Mouse (Mus musculus) forebrain, embryonic 12.5 days (tissue): ENCODE data around the gene Shkbp1. TPM values are rescaled to one million over a fixed set of nuclear protein-coding genes. Genes with fewer than 3 reads are reported as not detected.

Experiments
- ATAC-seq: fragments of 200-750 bp; cut with Nextera tagmentation; 2 replicates; pipeline ENCODE4 v1.8.0; 2017; ENCODE audit warnings: moderate TSS enrichment; ENCODE audit not compliant: low FRiP score
- H3K27ac ChIP-seq: fragments of 300-500 bp; sonication (generic); 2 replicates; pipeline ENCODE4 v1.5.1; 2016; ENCODE audit warnings: mild to moderate bottlenecking
- H3K27me3 ChIP-seq: fragments of 300-500 bp; sonication (generic); 2 replicates; pipeline ENCODE4 v1.6.1; 2016; ENCODE audit warnings: mild to moderate bottlenecking
- H3K36me3 ChIP-seq: fragments of 300-500 bp; sonication (generic); replicated peaks from 2 replicates; pipeline ENCODE4 v1.6.1; 2016; ENCODE audit warnings: mild to moderate bottlenecking
- H3K4me1 ChIP-seq: fragments of 300-500 bp; sonication (generic); 2 replicates; pipeline ENCODE4 v1.6.1; 2016
- H3K4me2 ChIP-seq: fragments of 300-500 bp; sonication (generic); 2 replicates; pipeline ENCODE4 v1.6.1; 2016; ENCODE audit warnings: mild to moderate bottlenecking, moderate library complexity
- H3K4me3 ChIP-seq: fragments of 300-500 bp; sonication (generic); replicated peaks from 2 replicates; pipeline ENCODE4 v1.5.1; 2016; ENCODE audit warnings: mild to moderate bottlenecking
- H3K9ac ChIP-seq: fragments of 300-500 bp; sonication (generic); 2 replicates; pipeline ENCODE4 v1.6.1; 2016; ENCODE audit warnings: mild to moderate bottlenecking
- H3K9me3 ChIP-seq: fragments of 300-500 bp; sonication (generic); 2 replicates; pipeline ENCODE4 v1.6.1; 2016
- WGBS: fragments of 180-500 bp; shearing (Covaris S2); methylation state at CpG from one replicate; pipeline ENCODE4 v1.1.7; 2016; 5-methylcytosine and 5-hydroxymethylcytosine counted together
- polyA plus RNA-seq: library from polyadenylated mRNA; unstranded; fragments of >200 nt; fragmentation: Nextera tagmentation; extraction: Ambion mirVana; gene quantifications from 2 replicates; pipeline ENCODE4 v1.2.1, GENCODE M21; 2016

Shkbp1 gene
- polyA plus RNA-seq, 1 experiment from 2014 or later = 77.1 TPM

DNA sequence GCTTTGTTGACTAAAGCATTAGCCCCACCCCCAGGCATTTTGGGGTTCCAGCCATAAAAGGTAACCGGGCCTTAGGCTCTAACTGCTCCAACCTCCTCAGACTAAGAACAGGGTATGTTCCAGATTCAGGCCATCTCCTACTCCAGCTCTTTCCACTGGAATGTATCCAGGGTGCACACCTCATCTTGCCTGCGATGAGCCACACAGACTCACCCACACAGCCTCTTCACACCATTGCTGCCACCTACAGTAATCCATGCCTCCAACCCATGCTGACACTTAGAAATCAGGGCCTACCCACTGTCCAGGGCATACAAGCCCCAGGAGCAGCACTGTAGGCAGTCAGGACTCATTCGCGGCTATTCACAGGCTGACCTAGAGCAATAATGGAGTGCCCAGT, 16.7 kb downstream of the Shkbp1 start:
- Histone ChIP-seq H3K4me1 (peaks cover 32% of the 10 kb centered on the region), H3K27me3 (peaks cover 40% of the 10 kb centered on the region), H3K4me2 (peak overlapping the region; percentile 43), H3K9me3 (no peaks in the 10 kb centered on the region), H3K36me3 (peaks cover 17% of the 10 kb centered on the region), H3K9ac (peak overlapping the region; percentile 12; the same call in 1 of the 2 replicates), H3K27ac (no peak overlapping the region), H3K4me3 (peak overlapping the region; percentile 21)
- WGBS = 60% methylated on average over 4 of the region's 4 CpGs
- no peak for ATAC-seq

DNA sequence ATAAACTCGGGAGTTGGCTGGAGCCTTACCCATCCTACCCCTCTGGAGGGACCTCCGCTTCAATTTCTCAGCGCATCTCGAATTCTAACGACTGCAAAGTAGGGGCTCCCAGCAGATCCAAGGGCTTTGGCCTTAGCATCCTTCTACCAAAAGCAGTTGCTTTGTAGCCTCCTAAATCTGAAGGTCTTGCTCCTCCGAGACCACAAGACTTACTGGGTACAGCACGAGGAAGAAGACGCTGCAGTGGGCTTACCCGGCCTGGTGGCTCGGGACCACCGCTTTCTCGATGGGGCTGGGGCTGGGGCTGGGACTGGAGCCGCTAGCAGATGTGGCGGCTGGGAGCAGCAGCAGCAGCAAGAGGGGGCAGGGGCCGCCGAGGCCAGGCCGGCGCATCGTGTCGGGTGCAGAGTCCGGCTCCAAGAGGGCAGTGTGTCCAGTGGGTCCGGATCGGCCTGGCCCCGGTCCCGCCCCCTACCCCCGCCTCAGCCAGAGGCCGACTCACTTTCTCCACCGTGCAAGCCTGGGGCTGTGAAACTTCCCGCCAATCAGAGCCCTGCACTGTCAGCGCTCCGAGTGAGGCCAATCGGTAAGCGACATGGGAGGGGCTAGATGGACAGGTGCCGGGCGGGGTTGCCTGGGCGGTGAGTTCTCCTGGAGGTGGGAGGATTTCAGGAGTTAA, 18.5 kb downstream of the Shkbp1 start, which contains the start of gene Ltbp4:
Ltbp4 (minus strand) TSS at position 518 of the 679 bp plus-strand sequence.
- ATAC-seq = peak; percentile 40
- under 1% methylated on average over 36 of the region's 36 CpGs for WGBS
- Histone ChIP-seq H3K36me3 (peaks cover 7% of the 10 kb centered on the region), H3K9me3 (no peaks in the 10 kb centered on the region), H3K4me3 (peak within 1 kb of the TSS; percentile 43), H3K27ac (0 out of 2 replicates have a peak within 1 kb of the TSS, but pooled peaks have one; percentile 31), H3K9ac (peak within 1 kb of the TSS; percentile 56), H3K4me1 (peaks cover 49% of the 10 kb centered on the region), H3K4me2 (peak within 1 kb of the TSS; percentile 65), H3K27me3 (peaks cover 58% of the 10 kb centered on the region)

DNA sequence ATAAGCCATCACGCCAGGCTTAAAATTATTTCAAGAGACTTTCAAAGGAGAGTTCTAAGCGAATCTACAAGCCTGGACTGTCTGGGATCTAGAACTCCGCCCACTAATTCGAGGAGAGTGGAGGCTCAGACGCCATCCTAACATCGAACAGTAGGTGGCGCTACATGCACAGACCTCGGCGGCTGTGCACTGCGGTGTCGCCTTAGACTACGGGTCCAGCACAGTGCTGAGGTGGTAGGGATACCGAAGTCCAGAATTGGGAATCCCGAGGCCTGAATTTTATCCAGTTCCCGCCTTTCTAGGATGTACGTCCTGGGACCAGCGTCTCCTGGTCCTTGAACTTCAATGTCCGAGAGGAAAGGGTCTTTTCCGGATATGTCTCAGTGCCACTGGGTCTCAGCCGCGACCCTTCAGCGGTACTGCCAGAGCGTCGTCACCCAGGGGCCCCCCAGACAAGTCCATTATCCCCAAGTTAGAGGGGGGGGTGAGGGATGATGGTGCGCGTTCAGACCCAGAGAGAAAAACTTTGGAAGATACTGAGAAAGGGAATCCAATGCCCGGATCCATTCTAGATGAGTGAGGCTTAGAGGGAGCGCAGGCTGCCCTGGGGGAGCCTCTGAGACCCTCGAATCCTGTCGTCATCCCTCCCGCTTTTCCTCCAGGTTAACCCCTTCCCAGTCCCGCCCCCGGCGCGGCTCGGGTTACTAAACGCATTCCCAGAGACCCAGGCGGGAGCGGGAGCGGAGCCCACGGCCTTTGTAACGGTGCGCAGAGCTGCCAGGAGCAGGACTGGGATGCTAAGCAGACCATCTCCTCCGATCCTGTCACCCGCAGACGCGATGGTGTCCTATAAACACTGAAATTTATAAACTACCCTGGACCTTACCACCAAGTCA, 19.6 kb downstream of the Shkbp1 start:
- Histone ChIP-seq H3K4me1 (peaks cover 53% of the 10 kb centered on the region), H3K9me3 (no peaks in the 10 kb centered on the region), H3K36me3 (no peaks in the 10 kb centered on the region), H3K27me3 (peaks cover 69% of the 10 kb centered on the region), H3K4me2 (peak overlapping the region; percentile 65), H3K4me3 (peak overlapping the region; percentile 43), H3K27ac (0 out of 2 replicates have a peak overlapping the region, but pooled peaks have one; percentile 31), H3K9ac (peak overlapping the region; percentile 52)
- under 1% methylated on average over 47 of the region's 47 CpGs for WGBS
- peak; percentile 82 for ATAC-seq

DNA sequence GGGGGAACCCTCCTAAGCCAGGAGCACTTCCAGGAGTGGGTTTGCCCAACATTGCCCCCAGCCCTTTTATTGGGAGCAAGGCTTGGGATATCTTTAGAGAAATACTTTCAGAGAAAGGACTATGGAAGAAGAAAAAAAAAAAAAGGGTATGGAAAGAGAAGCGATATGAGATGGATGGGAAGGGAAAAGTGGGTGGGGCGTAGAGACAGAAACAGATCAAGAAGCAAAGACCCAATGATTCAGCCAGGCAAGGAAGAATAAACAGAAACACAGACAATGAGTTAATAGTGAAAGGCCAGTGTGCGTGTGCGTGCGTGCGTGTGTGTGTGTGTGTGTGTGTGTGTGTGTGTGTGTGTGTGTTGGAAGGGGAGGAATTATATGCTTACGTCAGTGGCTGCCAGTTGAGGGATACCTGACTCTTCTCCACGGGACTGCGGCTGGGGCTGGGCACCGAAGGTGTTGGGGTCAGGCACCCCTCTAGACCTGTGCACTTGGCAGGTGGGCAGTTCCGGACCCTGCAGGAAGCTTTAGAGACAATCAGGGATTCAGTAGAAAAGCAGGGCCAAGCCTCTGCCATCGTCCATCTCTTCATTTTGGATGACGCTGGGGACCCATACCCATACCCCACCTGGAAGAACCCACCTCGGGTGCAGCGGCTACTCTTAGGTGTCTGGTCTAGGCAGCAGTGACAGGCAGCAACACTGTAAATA, 20.7 kb downstream of the Shkbp1 start:
- peaks cover 64% of the 10 kb centered on the region for H3K4me1 ChIP-seq
- H3K36me3 ChIP-seq = no peaks in the 10 kb centered on the region
- no peak overlapping the region for H3K27ac ChIP-seq
- H3K9me3 ChIP-seq = no peaks in the 10 kb centered on the region
- H3K27me3 ChIP-seq = peaks cover 79% of the 10 kb centered on the region
- no peak for ATAC-seq
- 62% methylated on average over 15 of the region's 15 CpGs for WGBS
- H3K9ac ChIP-seq = no peak overlapping the region
- no peak overlapping the region for H3K4me2 ChIP-seq
- H3K4me3 ChIP-seq = no peak overlapping the region

DNA sequence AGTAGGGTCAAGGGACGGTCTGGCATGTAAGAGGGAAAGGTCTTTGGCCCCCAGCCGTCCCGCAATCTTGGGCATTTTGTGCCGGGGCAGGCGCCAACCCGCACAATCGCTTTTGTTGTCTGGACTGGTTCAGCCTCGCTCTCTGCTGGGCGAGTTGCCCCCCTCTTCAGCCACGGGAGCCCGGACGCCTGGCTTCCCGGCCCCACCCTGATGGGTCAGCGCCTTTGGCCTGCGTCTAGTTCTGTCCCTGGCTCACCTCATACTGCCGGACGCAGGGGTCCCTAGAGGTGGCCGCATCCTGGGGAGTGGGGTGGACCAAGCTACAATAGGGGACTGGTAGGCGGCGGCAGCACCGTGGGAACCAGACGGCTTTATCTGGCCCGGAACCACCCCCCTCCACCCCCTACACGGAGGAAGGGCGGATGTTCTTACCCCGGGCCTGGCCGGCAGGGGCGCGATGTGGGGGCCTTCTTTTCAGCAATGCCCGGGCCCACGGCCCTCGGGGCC, 21.4 kb downstream of the Shkbp1 start:
- no peaks in the 10 kb centered on the region for H3K36me3 ChIP-seq
- H3K4me2 ChIP-seq = peak overlapping the region; percentile 16; the same call in 1 of the 2 replicates
- no peak overlapping the region for H3K27ac ChIP-seq
- peaks cover 86% of the 10 kb centered on the region for H3K27me3 ChIP-seq
- H3K9me3 ChIP-seq = no peaks in the 10 kb centered on the region
- H3K4me1 ChIP-seq = peaks cover 66% of the 10 kb centered on the region
- peak overlapping the region; percentile 20; the same call in 1 of the 2 replicates for H3K4me3 ChIP-seq
- no peak for ATAC-seq
- 3% methylated on average over 29 of the region's 32 CpGs for WGBS
- no peak overlapping the region for H3K9ac ChIP-seq

DNA sequence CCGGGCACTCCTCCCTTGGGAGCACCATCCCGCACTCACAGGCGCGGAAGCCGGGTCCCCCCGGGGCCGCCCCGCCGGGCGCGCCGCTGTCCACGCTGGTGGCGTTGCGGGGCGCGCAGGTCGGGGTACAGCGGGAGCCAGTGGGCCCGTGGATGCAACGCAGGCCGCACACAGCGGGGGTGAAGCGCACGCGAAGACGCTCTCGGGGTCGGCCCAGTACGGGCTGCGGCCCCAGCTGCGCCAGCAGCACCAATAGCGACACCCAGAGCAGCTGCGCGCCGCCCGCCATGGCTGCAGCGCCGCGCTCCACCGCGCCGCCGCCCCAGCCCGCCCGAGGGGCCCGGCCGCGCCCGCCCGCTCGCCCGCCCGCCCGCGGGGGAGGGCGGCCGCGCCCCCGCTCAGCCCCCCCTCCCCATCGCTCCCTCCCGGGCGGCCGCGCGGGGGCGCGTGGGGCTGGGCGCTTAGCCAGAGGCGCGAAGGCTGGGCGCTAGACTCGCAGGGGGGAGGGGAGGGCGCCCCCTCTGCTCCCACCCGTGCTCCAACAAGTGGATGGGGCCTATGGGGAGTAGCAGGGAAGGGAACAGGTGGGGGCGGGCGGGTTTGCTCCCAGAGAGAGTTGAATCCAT, 22.4 kb downstream of the Shkbp1 start:
- H3K4me3 ChIP-seq = peak overlapping the region; percentile 42
- no peak overlapping the region for H3K27ac ChIP-seq
- ATAC-seq = no peak
- H3K27me3 ChIP-seq = peaks cover 89% of the 10 kb centered on the region
- peak overlapping the region; percentile 48 for H3K9ac ChIP-seq
- 2% methylated on average over 26 of the region's 77 CpGs for WGBS
- peaks cover 67% of the 10 kb centered on the region for H3K4me1 ChIP-seq
- no peaks in the 10 kb centered on the region for H3K9me3 ChIP-seq
- no peaks in the 10 kb centered on the region for H3K36me3 ChIP-seq
- H3K4me2 ChIP-seq = peak overlapping the region; percentile 71

DNA sequence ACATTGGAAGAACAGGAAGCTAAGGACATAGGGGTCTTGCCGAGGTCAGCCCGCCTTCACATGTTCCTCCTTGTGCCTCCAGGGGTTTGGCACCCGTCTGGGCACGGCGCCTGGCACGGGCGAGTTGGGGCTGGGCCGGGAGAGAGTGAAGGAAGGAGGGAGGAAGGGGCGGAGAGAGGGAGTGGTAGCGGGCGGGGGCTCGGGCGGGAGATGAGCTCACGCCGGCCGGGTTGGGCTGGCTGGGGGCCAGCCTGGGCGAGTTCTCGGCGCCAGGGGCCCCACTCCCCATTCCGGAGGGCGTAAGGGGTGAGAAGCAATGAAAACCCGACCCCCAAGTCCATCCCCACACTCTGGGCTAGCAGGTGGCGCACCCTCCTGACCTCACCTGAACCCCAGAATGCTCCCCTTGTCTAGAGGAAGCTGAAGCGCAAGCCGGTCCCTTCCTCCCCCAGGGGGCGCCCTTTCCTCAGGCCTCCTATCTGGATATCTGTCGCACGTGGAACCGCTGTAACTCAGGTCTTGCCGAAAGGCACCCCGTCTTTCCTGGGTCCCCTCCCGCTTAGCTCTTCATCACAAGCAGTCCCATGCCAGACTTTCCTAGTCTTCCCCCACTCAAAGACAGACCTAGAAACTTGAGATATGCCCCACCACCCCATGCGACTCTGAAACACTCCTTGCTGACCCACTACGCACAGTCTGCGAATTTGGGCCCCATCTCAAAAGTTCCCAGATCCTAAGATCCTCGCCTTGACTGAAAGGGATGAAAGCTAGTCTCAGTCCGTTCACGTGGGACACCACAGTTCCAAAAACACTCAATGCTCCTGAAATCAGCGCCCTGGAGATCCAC, 23.2 kb downstream of the Shkbp1 start:
- no peaks in the 10 kb centered on the region for H3K9me3 ChIP-seq
- H3K36me3 ChIP-seq = no peaks in the 10 kb centered on the region
- H3K27me3 ChIP-seq = peaks cover 89% of the 10 kb centered on the region
- H3K4me1 ChIP-seq = peaks cover 63% of the 10 kb centered on the region
- H3K4me2 ChIP-seq = peak overlapping the region; percentile 71
- ATAC-seq = no peak
- H3K9ac ChIP-seq = peak overlapping the region; percentile 48
- under 1% methylated on average over 33 of the region's 39 CpGs for WGBS
- no peak overlapping the region for H3K27ac ChIP-seq
- peak overlapping the region; percentile 42 for H3K4me3 ChIP-seq

DNA sequence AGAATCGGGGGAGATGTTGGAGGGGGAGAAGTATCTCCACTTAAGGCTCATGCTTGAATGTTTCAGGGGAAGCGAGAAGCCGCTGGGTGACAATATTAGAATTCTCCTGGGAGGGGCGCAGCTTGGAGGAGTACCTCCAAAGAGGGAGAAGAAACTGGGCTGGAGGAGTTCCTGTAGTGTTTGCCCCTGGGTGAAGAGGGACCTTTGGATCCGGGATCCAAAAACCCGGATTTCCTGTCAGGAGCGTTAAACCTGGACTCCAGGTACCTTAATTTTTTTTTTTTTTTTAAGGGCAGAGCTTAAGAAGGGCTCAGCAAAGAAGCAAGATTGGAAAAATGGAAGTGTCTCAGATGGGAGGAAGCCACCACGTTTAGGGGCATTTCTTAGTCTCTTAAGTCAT, 24.0 kb downstream of the Shkbp1 start:
- H3K27me3 ChIP-seq = peaks cover 90% of the 10 kb centered on the region
- peak overlapping the region; percentile 71; the same call in 1 of the 2 replicates for H3K4me2 ChIP-seq
- no peak overlapping the region for H3K27ac ChIP-seq
- ATAC-seq = no peak
- WGBS = 6% methylated on average over 8 of the region's 8 CpGs
- H3K4me1 ChIP-seq = peaks cover 56% of the 10 kb centered on the region
- no peaks in the 10 kb centered on the region for H3K36me3 ChIP-seq
- H3K4me3 ChIP-seq = no peak overlapping the region
- H3K9ac ChIP-seq = no peak overlapping the region
- H3K9me3 ChIP-seq = no peaks in the 10 kb centered on the region

DNA sequence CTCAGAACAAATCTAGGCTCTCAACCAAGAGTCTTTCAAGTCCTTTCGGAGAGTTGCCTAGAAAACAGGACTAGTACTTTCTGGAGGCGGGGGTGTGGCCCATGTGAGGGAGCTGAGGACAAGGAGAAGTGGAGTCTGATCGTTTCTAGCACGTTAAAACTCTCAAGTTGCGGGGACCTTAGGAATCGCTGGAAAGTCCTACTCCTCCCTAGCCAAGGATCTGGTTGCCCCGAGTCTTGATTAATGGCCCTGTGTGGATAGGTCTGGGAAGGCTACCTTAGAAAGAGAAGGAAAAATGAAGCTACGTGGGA, 24.3 kb downstream of the Shkbp1 start:
- no peak for ATAC-seq

DNA sequence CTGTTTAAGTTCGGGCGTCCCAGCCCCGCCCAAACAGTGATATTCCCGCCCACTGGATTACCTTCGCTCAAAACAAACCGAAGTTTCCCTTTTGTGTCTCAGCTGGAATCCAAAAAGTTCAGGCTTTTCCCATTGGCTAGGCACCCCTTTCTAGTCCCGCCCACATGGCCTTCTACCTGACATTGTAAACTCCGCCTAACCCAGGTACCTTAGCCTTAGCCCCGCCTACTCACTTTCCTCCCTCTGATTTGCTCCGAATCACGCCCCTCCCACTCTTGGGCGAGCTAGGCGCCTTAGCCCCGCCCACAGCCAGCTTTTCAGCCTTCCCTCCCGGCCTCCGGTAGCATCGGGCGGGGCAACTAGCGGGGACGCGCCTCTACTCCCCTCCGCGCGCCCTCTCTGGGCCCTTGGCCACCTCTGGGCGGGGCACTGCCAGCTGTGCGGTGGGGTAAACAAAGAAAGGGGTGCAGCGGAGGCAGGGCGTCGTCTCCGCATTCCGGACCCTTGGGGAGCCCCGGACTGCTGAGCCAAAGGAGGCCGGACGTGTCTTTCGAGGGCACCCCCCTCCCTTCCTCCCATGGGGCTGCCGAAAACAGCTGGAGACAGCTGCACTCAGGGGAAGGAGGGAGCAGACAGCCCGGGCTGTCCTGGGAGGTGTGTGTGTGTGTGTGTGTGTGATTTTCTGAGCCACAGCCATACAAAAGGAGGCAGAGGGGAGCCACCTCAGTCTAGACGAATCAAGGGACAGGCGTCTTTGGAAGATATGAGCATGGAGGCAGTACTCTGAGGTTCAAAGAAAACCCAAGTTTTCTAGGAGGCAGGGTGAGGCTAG, 24.9 kb downstream of the Shkbp1 start:
- Histone ChIP-seq H3K4me2 (peak overlapping the region; percentile 58), H3K9ac (peak overlapping the region; percentile 36; the same call in 1 of the 2 replicates), H3K36me3 (no peaks in the 10 kb centered on the region), H3K4me3 (peak overlapping the region; percentile 40), H3K27ac (no peak overlapping the region), H3K9me3 (no peaks in the 10 kb centered on the region), H3K4me1 (peaks cover 55% of the 10 kb centered on the region), H3K27me3 (peaks cover 97% of the 10 kb centered on the region)
- WGBS = under 1% methylated on average over 39 of the region's 39 CpGs
- 0 out of 2 replicates have a peak, but pooled peaks have one; percentile 1 for ATAC-seq

More for the DNA sequence above, 24.3 kb downstream of the Shkbp1 start:
- no peaks in the 10 kb centered on the region for H3K9me3 ChIP-seq
- 6% methylated on average over 8 of the region's 8 CpGs for WGBS
- H3K27ac ChIP-seq = no peak overlapping the region
- H3K9ac ChIP-seq = no peak overlapping the region
- no peaks in the 10 kb centered on the region for H3K36me3 ChIP-seq
- H3K4me2 ChIP-seq = peak overlapping the region; percentile 58
- no peak overlapping the region for H3K4me3 ChIP-seq
- peaks cover 91% of the 10 kb centered on the region for H3K27me3 ChIP-seq
- peaks cover 54% of the 10 kb centered on the region for H3K4me1 ChIP-seq
